Mouse (Mus musculus) hindbrain, embryonic 14.5 days (tissue): ENCODE measurements around the gene Ctps2. TPM values are rescaled to one million over a fixed set of nuclear protein-coding genes. Genes with fewer than 3 reads are reported as not detected.

ENCODE experiments used
- ATAC-seq: fragments of 200-750 bp; cut with Nextera tagmentation; 2 replicates; pipeline ENCODE4 v1.8.0; 2017; ENCODE audit warnings: moderate number of reproducible peaks, mild to moderate bottlenecking, moderate TSS enrichment, moderate library complexity; ENCODE audit not compliant: low FRiP score
- DNase-seq: peaks from one replicate; pipeline ENCODE4 v3.0.0-alpha.2; 2015; ENCODE audit warnings: low spot score
- H3K27ac ChIP-seq: fragments of 300-500 bp; sonication (generic); 2 replicates; pipeline ENCODE4 v1.5.1; 2014; ENCODE audit warnings: mild to moderate bottlenecking, moderate library complexity
- H3K27me3 ChIP-seq: fragments of 300-500 bp; sonication (generic); 2 replicates; pipeline ENCODE4 v1.6.1; 2014; ENCODE audit warnings: mild to moderate bottlenecking, low read length, mixed read lengths; ENCODE audit not compliant: control insufficient read depth, insufficient read depth
- H3K36me3 ChIP-seq: fragments of 300-500 bp; sonication (generic); replicated peaks from 2 replicates; pipeline ENCODE4 v1.6.1; 2014; ENCODE audit not compliant: control insufficient read depth, insufficient read depth
- H3K4me1 ChIP-seq: fragments of 300-500 bp; sonication (generic); replicated peaks from 2 replicates; pipeline ENCODE4 v1.6.1; 2014; ENCODE audit warnings: antibody characterized with exemption, low read length, mixed read lengths; ENCODE audit not compliant: control insufficient read depth, insufficient read depth
- H3K4me2 ChIP-seq: fragments of 300-500 bp; sonication (generic); replicated peaks from 2 replicates; pipeline ENCODE4 v1.6.1; 2014; ENCODE audit warnings: mild to moderate bottlenecking, moderate library complexity
- H3K4me3 ChIP-seq: fragments of 300-500 bp; sonication (generic); replicated peaks from 2 replicates; pipeline ENCODE4 v1.5.1; 2014; ENCODE audit warnings: mild to moderate bottlenecking, low read length
- H3K9ac ChIP-seq: fragments of 300-500 bp; sonication (generic); 2 replicates; pipeline ENCODE4 v1.6.1; 2014
- H3K9me3 ChIP-seq: fragments of 300-500 bp; sonication (generic); 2 replicates; pipeline ENCODE4 v1.6.1; 2016; ENCODE audit warnings: low read length; ENCODE audit not compliant: control insufficient read depth
- WGBS: fragments of 180-500 bp; shearing (Covaris S2); extraction: QIAGEN DNeasy Blood & Tissue Kit; methylation state at CpG from one replicate; pipeline ENCODE4 v1.1.7; 2014; 5-methylcytosine and 5-hydroxymethylcytosine counted together
- polyA plus RNA-seq: library from polyadenylated mRNA; unstranded; fragments of >200 nt; fragmentation: Nextera tagmentation; extraction: Ambion mirVana; gene quantifications from 2 replicates; pipeline ENCODE4 v1.2.1, GENCODE M21; 2014

Gene Ctps2
- polyA plus RNA-seq, 1 experiment from 2014 or later: 97.1 TPM

GRCm38 (mm10) chrX:162902040-162902734, 1.1 kb downstream of the Ctps2 start:
- Histone ChIP-seq H3K36me3 (no peaks in the 10 kb centered on the region), H3K27me3 (no peaks in the 10 kb centered on the region), H3K27ac (peak overlapping the region; percentile 73), H3K4me1 (no peaks in the 10 kb centered on the region), H3K4me2 (peak overlapping the region; percentile 64), H3K4me3 (peak overlapping the region; percentile 56), H3K9ac (peak overlapping the region; percentile 72), H3K9me3 (no peaks in the 10 kb centered on the region)
- 33% methylated on average over 29 of the region's 29 CpGs for WGBS
- ATAC-seq: peak; percentile 79
- peak; percentile 46 for DNase-seq

GRCm38 (mm10) chrX:162907554-162907953, 6.5 kb downstream of the Ctps2 start:
- Histone ChIP-seq H3K27ac (no peak overlapping the region), H3K36me3 (0 out of 2 replicates have a peak, but pooled peaks cover 7% of the 10 kb centered on the region), H3K4me1 (no peaks in the 10 kb centered on the region), H3K27me3 (no peaks in the 10 kb centered on the region), H3K4me2 (no peak overlapping the region), H3K9ac (no peak overlapping the region), H3K9me3 (no peaks in the 10 kb centered on the region), H3K4me3 (no peak overlapping the region)
- DNase-seq: no peak
- 66% methylated on average over 3 of the region's 3 CpGs for WGBS
- no peak for ATAC-seq

GRCm38 (mm10) chrX:162913651-162914050, 12.6 kb downstream of the Ctps2 start:
- DNase-seq (no peak), ATAC-seq (no peak)
- Histone ChIP-seq H3K9ac (no peak overlapping the region), H3K4me2 (no peak overlapping the region), H3K4me1 (no peaks in the 10 kb centered on the region), H3K9me3 (no peaks in the 10 kb centered on the region), H3K4me3 (no peak overlapping the region), H3K27ac (no peak overlapping the region), H3K27me3 (no peaks in the 10 kb centered on the region), H3K36me3 (peaks cover 20% of the 10 kb centered on the region; the same call in 1 of the 2 replicates)
- 94% methylated on average over 3 of the region's 3 CpGs for WGBS

- Histone ChIP-seq H3K9ac (no peak overlapping the region), H3K27ac (no peak overlapping the region), H3K4me3 (no peak overlapping the region), H3K4me1 (no peaks in the 10 kb centered on the region), H3K4me2 (no peak overlapping the region), H3K9me3 (no peaks in the 10 kb centered on the region), H3K27me3 (no peaks in the 10 kb centered on the region), H3K36me3 (peaks cover 20% of the 10 kb centered on the region; the same call in 1 of the 2 replicates)
- ATAC-seq (no peak), DNase-seq (peak; percentile 72)
- 35% methylated on average over 5 of the region's 5 CpGs for WGBS
Measured at GRCm38 (mm10) chrX:162915697-162916096, 14.7 kb downstream of the Ctps2 start.

- peaks cover 3% of the 10 kb centered on the region; the same call in 1 of the 2 replicates for H3K36me3 ChIP-seq
- H3K27me3 ChIP-seq: no peaks in the 10 kb centered on the region; the same call in 1 of the 2 replicates
- H3K4me1 ChIP-seq: no peaks in the 10 kb centered on the region
- ATAC-seq (no peak), DNase-seq (no peak)
- H3K4me3 ChIP-seq: no peak overlapping the region
- no peak overlapping the region for H3K4me2 ChIP-seq
- 89% methylated on average over 8 of the region's 8 CpGs for WGBS
- H3K9ac ChIP-seq: no peak overlapping the region
- H3K27ac ChIP-seq: no peak overlapping the region
- no peaks in the 10 kb centered on the region for H3K9me3 ChIP-seq
Measured at GRCm38 (mm10) chrX:162921487-162922125, 20.6 kb downstream of the Ctps2 start.

GRCm38 (mm10) chrX:162931467-162931866, 30.4 kb downstream of the Ctps2 start:
- H3K4me3 ChIP-seq: no peak overlapping the region
- H3K36me3 ChIP-seq: peaks cover 23% of the 10 kb centered on the region
- H3K27ac ChIP-seq: no peak overlapping the region
- H3K4me2 ChIP-seq: no peak overlapping the region
- H3K27me3 ChIP-seq: no peaks in the 10 kb centered on the region; the same call in 1 of the 2 replicates
- no peaks in the 10 kb centered on the region for H3K4me1 ChIP-seq
- no peak for ATAC-seq
- H3K9ac ChIP-seq: no peak overlapping the region
- DNase-seq: no peak
- 100% methylated on average over 2 of the region's 2 CpGs for WGBS
- no peaks in the 10 kb centered on the region for H3K9me3 ChIP-seq

GRCm38 (mm10) chrX:162942027-162942426, 41.0 kb downstream of the Ctps2 start:
- WGBS: 85% methylated on average over 1 of the region's 1 CpGs
- Histone ChIP-seq H3K4me2 (no peak overlapping the region), H3K27me3 (no peaks in the 10 kb centered on the region), H3K27ac (no peak overlapping the region), H3K9ac (no peak overlapping the region), H3K9me3 (no peaks in the 10 kb centered on the region), H3K4me3 (no peak overlapping the region), H3K4me1 (no peaks in the 10 kb centered on the region), H3K36me3 (peaks cover 19% of the 10 kb centered on the region)
- no peak for ATAC-seq
- DNase-seq: no peak

GRCm38 (mm10) chrX:162949811-162950439, 48.9 kb downstream of the Ctps2 start:
- 27% methylated on average over 3 of the region's 3 CpGs for WGBS
- Histone ChIP-seq H3K27ac (no peak overlapping the region), H3K9ac (no peak overlapping the region), H3K4me3 (no peak overlapping the region), H3K4me2 (no peak overlapping the region), H3K4me1 (no peaks in the 10 kb centered on the region), H3K36me3 (no peaks in the 10 kb centered on the region), H3K27me3 (no peaks in the 10 kb centered on the region), H3K9me3 (no peaks in the 10 kb centered on the region)
- DNase-seq (peak; percentile 79), ATAC-seq (peak; percentile 70; the same call in 1 of the 2 replicates)

GRCm38 (mm10) chrX:162957921-162958320, 56.9 kb downstream of the Ctps2 start:
- H3K4me2 ChIP-seq: no peak overlapping the region
- no peaks in the 10 kb centered on the region; the same call in 1 of the 2 replicates for H3K27me3 ChIP-seq
- H3K4me1 ChIP-seq: no peaks in the 10 kb centered on the region
- H3K4me3 ChIP-seq: no peak overlapping the region
- no peak overlapping the region for H3K27ac ChIP-seq
- WGBS: 79% methylated on average over 3 of the region's 3 CpGs
- H3K9me3 ChIP-seq: no peaks in the 10 kb centered on the region
- H3K36me3 ChIP-seq: no peaks in the 10 kb centered on the region
- ATAC-seq (no peak), DNase-seq (no peak)
- no peak overlapping the region for H3K9ac ChIP-seq
